Mouse (Mus musculus) neutrophil, adult 5-6 weeks (primary cell): ENCODE results near the gene Nsmce3. TPM values are rescaled to one million over a fixed set of nuclear protein-coding genes. Genes with fewer than 3 reads are reported as not detected.
A peak's percentile ranks its signal among the peaks of the same experiment; 100 is the strongest.

Experiments
- ATAC-seq: fragments of 151-379, 151-347 bp; 2 replicates; pipeline ENCODE4 v1.8.0; 2017; ENCODE audit warnings: mild to moderate bottlenecking, moderate TSS enrichment; ENCODE audit not compliant: insufficient number of reproducible peaks, poor library complexity, low FRiP score, severe bottlenecking; ENCODE audit errors: extremely low read depth
- total RNA-seq: library from RNA; stranded (forward); fragments of 200-1000 nt; gene quantifications from 2 replicates; pipeline ENCODE4 v1.2.3, GENCODE M21; 2017

Nsmce3 gene
- total RNA-seq, 1 experiment from 2014 or later = 4.5 TPM

- ATAC-seq = peak; percentile 7; the same call in 1 of the 2 replicates
Measured at GRCm38 (mm10) chr7:64871987-64872742, 632 bp downstream of the Nsmce3 start.

GRCm38 (mm10) chr7:64869549-64870065 lies 3.2 kb downstream of the Nsmce3 start:
- ATAC-seq = no peak

- no peak for ATAC-seq
Measured at GRCm38 (mm10) chr7:64863538-64863937, 9.3 kb downstream of the Nsmce3 start.

DNA sequence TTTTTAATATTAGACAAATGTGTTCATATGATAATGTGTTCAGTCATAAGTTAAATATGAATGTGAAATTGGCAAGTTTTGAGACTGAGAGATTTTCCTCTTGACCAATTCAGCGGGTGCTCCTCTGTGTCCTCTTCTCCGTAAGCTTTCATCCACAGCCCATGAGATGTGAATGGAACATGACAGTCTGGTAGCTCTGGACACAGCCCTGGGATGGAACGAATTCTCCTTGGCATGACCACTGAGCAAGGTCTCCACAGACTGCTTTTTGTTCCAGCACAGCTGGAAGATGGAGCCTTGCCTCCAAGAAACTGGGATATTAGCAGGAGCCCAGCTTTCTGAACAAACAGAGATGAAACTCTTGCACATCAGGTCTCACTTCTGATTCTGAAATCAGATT lies 9.8 kb downstream of the Nsmce3 start:
- no peak for ATAC-seq

DNA sequence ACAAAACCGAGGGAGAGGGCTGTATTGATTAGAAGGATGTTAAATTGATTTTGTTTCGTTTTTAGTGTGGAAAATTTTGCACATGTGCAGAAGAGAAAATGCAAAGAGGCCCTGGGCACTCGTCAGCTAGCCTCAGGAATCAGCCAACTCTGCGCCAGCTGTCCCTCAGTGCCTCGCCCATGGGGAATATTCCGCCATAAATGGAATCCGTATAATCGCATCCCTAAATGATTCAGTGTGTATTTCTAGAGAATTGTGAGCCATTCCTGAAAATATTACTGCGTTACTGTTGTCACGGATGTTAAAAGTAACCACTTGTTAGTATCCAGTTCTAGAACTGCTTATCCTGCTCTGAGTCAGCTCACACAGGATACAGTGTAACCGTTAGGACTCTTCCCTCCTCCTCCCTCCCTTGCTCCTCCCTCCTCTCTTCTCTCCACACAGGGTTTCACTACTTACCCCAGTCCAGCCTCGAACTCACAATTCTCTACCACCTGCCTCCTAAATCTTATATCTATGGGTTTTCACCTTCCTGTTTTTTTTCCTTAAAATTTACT lies 16.2 kb downstream of the Nsmce3 start:
- no peak for ATAC-seq

GRCm38 (mm10) chr7:64855976-64856375 lies 16.8 kb downstream of the Nsmce3 start:
- ATAC-seq = no peak

- no peak for ATAC-seq
Measured at GRCm38 (mm10) chr7:64855389-64855927, 17.3 kb downstream of the Nsmce3 start.

DNA sequence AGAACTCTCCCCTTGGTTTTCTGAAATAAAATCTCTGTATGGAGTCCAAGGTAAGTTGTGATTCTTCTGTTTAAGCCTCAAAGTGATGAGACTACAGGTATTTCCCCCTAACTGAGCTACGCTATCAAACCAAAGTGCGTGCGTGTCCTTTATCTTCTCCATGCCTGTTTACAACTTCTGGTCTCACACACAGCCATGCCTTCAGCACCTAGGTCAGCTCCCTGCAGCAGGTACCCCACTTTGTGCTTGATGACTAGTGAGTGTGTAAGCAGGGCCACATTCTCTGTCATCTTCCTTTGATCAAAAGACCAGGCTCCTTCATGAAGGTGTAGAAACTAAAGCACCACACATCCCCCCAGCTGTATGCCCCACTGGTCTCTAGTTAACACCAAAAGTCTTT lies 22.0 kb downstream of the Nsmce3 start:
- ATAC-seq = no peak

GRCm38 (mm10) chr7:64847366-64847899 lies 25.4 kb downstream of the Nsmce3 start:
- no peak for ATAC-seq

- no peak for ATAC-seq
Measured at GRCm38 (mm10) chr7:64846061-64846460, 26.7 kb downstream of the Nsmce3 start.

GRCm38 (mm10) chr7:64840946-64841659 lies 31.7 kb downstream of the Nsmce3 start:
- ATAC-seq = no peak

DNA sequence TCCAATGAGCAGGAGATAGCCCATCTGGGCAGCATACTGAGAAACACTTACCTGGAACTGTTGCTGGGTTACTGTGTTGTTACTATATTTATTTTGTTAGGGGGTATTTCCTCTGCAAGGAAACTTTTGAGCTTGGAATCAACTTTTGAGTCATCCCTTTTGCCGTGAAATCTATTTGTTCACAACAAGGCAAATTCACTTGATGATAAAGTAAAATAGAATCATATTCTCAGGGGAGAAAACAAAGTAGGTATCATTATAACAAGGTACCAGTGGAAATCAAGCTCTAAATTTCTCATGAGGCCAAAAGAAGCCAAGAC lies 32.3 kb downstream of the Nsmce3 start:
- ATAC-seq = no peak

GRCm38 (mm10) chr7:64839801-64840575 lies 32.8 kb downstream of the Nsmce3 start:
- ATAC-seq = no peak

DNA sequence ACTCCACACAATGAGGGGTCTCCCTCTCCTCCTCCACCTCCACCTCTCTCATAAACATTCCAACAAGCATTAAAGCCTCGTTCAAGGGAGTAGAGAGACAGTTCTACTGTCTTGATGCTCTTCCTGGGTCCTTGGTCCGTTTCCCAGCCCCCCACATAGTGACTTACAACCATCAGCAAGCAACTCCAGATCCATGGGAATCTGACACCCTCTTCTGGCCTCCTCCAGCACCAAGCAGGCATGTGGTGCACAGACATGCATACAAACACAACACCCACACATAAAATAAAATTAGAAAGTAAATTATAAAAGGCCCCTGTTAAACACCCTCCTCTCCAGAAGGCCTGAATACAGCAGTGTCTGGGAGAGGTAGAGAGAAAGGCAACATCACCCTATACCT lies 33.5 kb downstream of the Nsmce3 start:
- ATAC-seq = no peak

DNA sequence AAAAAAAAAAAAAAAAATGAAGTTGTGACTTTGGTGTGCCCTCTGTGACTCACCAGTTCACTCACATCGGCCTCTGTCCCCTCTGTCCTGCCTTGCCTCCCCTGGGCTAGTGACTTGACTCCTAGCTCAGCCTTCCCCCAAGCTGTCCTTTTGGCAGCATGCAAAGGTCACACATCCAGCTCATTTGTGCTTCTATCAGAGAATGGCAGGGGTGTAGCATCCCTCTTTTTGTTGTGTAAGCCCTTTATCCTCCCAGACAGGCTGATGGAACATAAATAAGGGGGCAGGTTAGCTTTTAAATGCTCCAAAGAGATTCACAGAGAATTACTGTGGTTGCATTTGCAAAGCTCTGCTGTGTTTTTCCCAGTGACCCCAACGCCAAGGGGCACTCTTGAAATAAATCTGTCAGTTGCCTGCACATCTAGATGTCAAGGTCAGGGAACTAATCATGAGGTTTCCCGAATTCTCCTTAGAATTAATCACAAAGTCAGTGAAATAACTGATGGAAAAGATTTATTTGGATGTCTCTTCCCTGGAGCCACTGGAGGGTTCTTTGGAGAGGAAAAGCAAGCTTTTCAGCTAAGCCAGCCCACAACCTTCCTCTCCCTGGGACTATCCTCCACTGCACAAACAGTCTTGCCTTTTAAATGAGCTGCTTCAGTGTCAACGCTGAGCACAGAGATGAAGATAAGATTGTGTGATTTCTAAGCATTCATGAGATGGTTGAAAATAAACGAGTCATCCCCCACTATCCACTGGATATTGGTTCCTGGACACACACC lies 42.4 kb downstream of the Nsmce3 start:
- ATAC-seq = no peak

- no peak for ATAC-seq
Measured at GRCm38 (mm10) chr7:64821081-64821480, 51.7 kb downstream of the Nsmce3 start.

- ATAC-seq = no peak
Measured at GRCm38 (mm10) chr7:64819683-64820082, 53.1 kb downstream of the Nsmce3 start.
